Mouse (Mus musculus): ENCODE measurements around the gene Cdh12.

DNA sequence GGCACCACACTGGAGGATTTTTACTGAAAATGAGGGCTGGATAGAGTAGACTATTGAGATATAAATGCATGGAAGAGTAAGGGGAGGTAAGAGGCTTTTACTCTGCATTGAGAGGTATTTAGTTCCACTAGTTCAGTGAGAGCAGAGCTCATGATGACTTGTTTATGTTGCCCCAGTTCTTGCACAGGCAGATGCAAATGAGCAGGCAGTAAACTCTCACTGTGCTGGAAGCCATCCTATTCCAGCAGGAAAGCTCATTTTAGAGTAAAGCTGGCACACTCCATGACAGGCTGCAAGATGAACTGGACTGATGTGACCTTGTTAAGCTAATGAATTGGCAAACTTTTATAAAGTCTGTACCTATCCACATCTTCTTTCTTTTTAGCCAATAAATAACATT lies 494.9 kb downstream of the Cdh12 start:
- TF ChIP-seq CEBPB (IDR thresholded peaks at IDR 0.05; ENCODE audit: insufficient read depth, poor library complexity, severe bottlenecking) (no peak), POLR2A (IDR thresholded peaks at IDR 0.05; ENCODE audit: insufficient read length, low read depth) (no peak), MAX (IDR thresholded peaks at IDR 0.05; ENCODE audit: low read depth) (no peak), POLR2AphosphoS2 (IDR thresholded peaks at IDR 0.05; ENCODE audit: insufficient read length, low read depth) (no peak), USF1 (IDR thresholded peaks at IDR 0.05; ENCODE audit: low read depth) (no peak), E2F4 (IDR thresholded peaks at IDR 0.05; ENCODE audit: insufficient read depth) (no peak), TCF12 (IDR thresholded peaks at IDR 0.05; ENCODE audit: insufficient read depth, poor library complexity, severe bottlenecking) (no peak), MYOG (IDR thresholded peaks at IDR 0.05; ENCODE audit: control insufficient read depth in 1 of 3, insufficient read depth in 1 of 3, insufficient read length in 2 of 3, low read depth in 2 of 3) (no peak), TCF3 (IDR thresholded peaks at IDR 0.05; ENCODE audit: insufficient read length, low read depth) (no peak), MYOD1 (IDR thresholded peaks at IDR 0.05; ENCODE audit: control insufficient read depth in 1 of 3, insufficient read length in 2 of 3, low read depth in 2 of 3) (no peak)
